Mouse (Mus musculus) MEL (cell line): ENCODE measurements at regions not wholly inside any gene's neighbourhood (a gene's known extent, or its start where the extent isn't known, plus 50 kb on each side); places are given as distances from the start of the nearest gene placed in this dataset.

ENCODE experiments used
- DNase-seq: peaks from one replicate; pipeline ENCODE4 v3.0.0; 2011; ENCODE audit warnings: low read depth, low spot score
- H3K27ac ChIP-seq: 2 replicates; pipeline ENCODE4 v1.5.1; 2012; ENCODE audit warnings: low read depth, mild to moderate bottlenecking, control low read depth, low read length, moderate library complexity; ENCODE audit not compliant: control insufficient read depth
- H3K27me3 ChIP-seq, 2 experiments: fragments of 150-350 bp in 1 of 2; sonication (generic) in 1 of 2; 2 replicates each; pipeline ENCODE4 v1.6.1; 2012; ENCODE audit warnings: low read length in 2 of 2, mild to moderate bottlenecking in 2 of 2, improper control_type of control experiment in 1 of 2, moderate library complexity in 1 of 2; ENCODE audit not compliant: insufficient read depth in 2 of 2, control insufficient read depth in 1 of 2
- H3K36me3 ChIP-seq, 2 experiments: 2 replicates each; pipeline ENCODE4 v1.6.1; 2012 to 2014; ENCODE audit warnings: low read length in 2 of 2, improper control_type of control experiment in 1 of 2, inconsistent platforms in 1 of 2, mild to moderate bottlenecking in 1 of 2; ENCODE audit not compliant: insufficient read depth in 2 of 2, control insufficient read depth in 1 of 2
- H3K4me1 ChIP-seq, 2 experiments: fragments of 150-350 bp in 1 of 2; sonication (generic) in 1 of 2; 2 replicates each; pipeline ENCODE4 v1.6.1; 2012; ENCODE audit warnings: low read length in 2 of 2, improper control_type of control experiment in 1 of 2, mild to moderate bottlenecking in 1 of 2; ENCODE audit not compliant: insufficient read depth in 2 of 2, control insufficient read depth in 1 of 2
- H3K4me3 ChIP-seq, 2 experiments: fragments of 150-350 bp in 1 of 2; sonication (generic) in 1 of 2; 2 replicates each; pipeline ENCODE4 v1.5.1; 2012; ENCODE audit warnings: low read depth in 2 of 2, low read length in 2 of 2, mild to moderate bottlenecking in 2 of 2, moderate library complexity in 2 of 2, control low read depth in 1 of 2, improper control_type of control experiment in 1 of 2; ENCODE audit not compliant: control insufficient read depth in 1 of 2, insufficient read depth in 1 of 2
- H3K79me2 ChIP-seq: 2 replicates; pipeline ENCODE4 v1.6.1; 2012; ENCODE audit warnings: mild to moderate bottlenecking, low read length, moderate library complexity; ENCODE audit not compliant: control insufficient read depth, poor library complexity, insufficient read depth
- H3K9ac ChIP-seq: 2 replicates; pipeline ENCODE4 v1.6.1; 2012; ENCODE audit warnings: low read depth, mild to moderate bottlenecking, control low read depth, low read length, moderate library complexity; ENCODE audit not compliant: control insufficient read depth, poor library complexity, severe bottlenecking
- H3K9me3 ChIP-seq: fragments of 150-350 bp; sonication (generic); replicated peaks from 2 replicates; pipeline ENCODE4 v1.6.1; 2012; ENCODE audit warnings: mild to moderate bottlenecking, low read length, improper control_type of control experiment, moderate library complexity; ENCODE audit not compliant: insufficient read depth
- CHD1 ChIP-seq: IDR thresholded peaks from 2 replicates; pipeline ENCODE4 v1.6.1; 2012; ENCODE audit warnings: low read depth, mild to moderate bottlenecking, inconsistent platforms, low read length, improper control_type of control experiment
- CTCF ChIP-seq, 3 experiments: IDR thresholded peaks in 2 of 3; conservative IDR thresholded peaks in 1 of 3; 2 replicates each; pipeline ENCODE4 v1.5.1; 2011 to 2012; ENCODE audit warnings: low read length in 3 of 3, low read depth in 2 of 3, mild to moderate bottlenecking in 2 of 3, improper control_type of control experiment in 1 of 3, inconsistent platforms in 1 of 3, mixed read lengths in 1 of 3, moderate library complexity in 1 of 3; ENCODE audit not compliant: control insufficient read depth in 1 of 3, insufficient read depth in 1 of 3, poor library complexity in 1 of 3, severe bottlenecking in 1 of 3
- ELF1 ChIP-seq: IDR thresholded peaks from 2 replicates; pipeline ENCODE4 v1.6.1; 2014; ENCODE audit warnings: low read depth, mild to moderate bottlenecking, inconsistent platforms, low read length, improper control_type of control experiment, moderate library complexity
- EP300 ChIP-seq, 2 experiments: IDR thresholded peaks; 2 replicates each; pipeline ENCODE4 v1.6.1; 2011; ENCODE audit warnings: improper control_type of control experiment in 2 of 2, low read length in 2 of 2, low read depth in 1 of 2, mild to moderate bottlenecking in 1 of 2
- GABPA ChIP-seq: IDR thresholded peaks from 2 replicates; pipeline ENCODE4 v1.6.1; 2012; ENCODE audit warnings: low read depth, mild to moderate bottlenecking, inconsistent platforms, low read length, improper control_type of control experiment, moderate library complexity
- KAT2A ChIP-seq: conservative IDR thresholded peaks from 2 replicates; pipeline ENCODE4 v1.6.1; 2012; ENCODE audit warnings: low read depth, low read length, improper control_type of control experiment, inconsistent platforms
- MAFK ChIP-seq: IDR thresholded peaks from 2 replicates; pipeline ENCODE4 v1.6.1; 2011; ENCODE audit warnings: low read depth, mild to moderate bottlenecking, low read length, improper control_type of control experiment, borderline replicate concordance
- MYB ChIP-seq: IDR thresholded peaks from 2 replicates; pipeline ENCODE4 v1.6.1; 2011; ENCODE audit warnings: mild to moderate bottlenecking, low read depth, low read length, improper control_type of control experiment
- MYC ChIP-seq: IDR thresholded peaks from 2 replicates; pipeline ENCODE4 v1.6.1; 2011; ENCODE audit warnings: low read depth, mild to moderate bottlenecking, low read length, improper control_type of control experiment, moderate library complexity
- POLR2A ChIP-seq, 2 experiments: IDR thresholded peaks; 2 replicates each; pipeline ENCODE4 v1.6.1; 2011 to 2012; ENCODE audit warnings: low read length in 2 of 2, mild to moderate bottlenecking in 2 of 2, control low read depth in 1 of 2, improper control_type of control experiment in 1 of 2, low read depth in 1 of 2, moderate library complexity in 1 of 2; ENCODE audit not compliant: control insufficient read depth in 1 of 2, insufficient read depth in 1 of 2, poor library complexity in 1 of 2
- RAD21 ChIP-seq: IDR thresholded peaks from 2 replicates; pipeline ENCODE4 v1.6.1; 2011; ENCODE audit warnings: mild to moderate bottlenecking, low read depth, low read length, improper control_type of control experiment
- SMC3 ChIP-seq: IDR thresholded peaks from 2 replicates; pipeline ENCODE4 v1.6.1; 2011; ENCODE audit warnings: low read depth, low read length, improper control_type of control experiment
- TCF12 ChIP-seq: IDR thresholded peaks from 2 replicates; pipeline ENCODE4 v1.6.1; 2014; ENCODE audit warnings: low read depth, mild to moderate bottlenecking, inconsistent platforms, low read length, improper control_type of control experiment, moderate library complexity
- UBTF ChIP-seq: IDR thresholded peaks from 2 replicates; pipeline ENCODE4 v1.6.1; 2012; ENCODE audit warnings: low read depth, mild to moderate bottlenecking, inconsistent platforms, low read length, improper control_type of control experiment, moderate library complexity, borderline replicate concordance; ENCODE audit not compliant: insufficient read depth
- USF1 ChIP-seq: IDR thresholded peaks from 2 replicates; pipeline ENCODE4 v1.6.1; 2014; ENCODE audit warnings: low read depth, mild to moderate bottlenecking, inconsistent platforms, low read length, improper control_type of control experiment, moderate library complexity
- ZKSCAN1 ChIP-seq: IDR thresholded peaks from 2 replicates; pipeline ENCODE4 v1.6.1; 2012; ENCODE audit warnings: low read depth, mild to moderate bottlenecking, inconsistent platforms, low read length, improper control_type of control experiment, moderate library complexity
- ZNF384 ChIP-seq: IDR thresholded peaks from 2 replicates; pipeline ENCODE4 v1.6.1; 2012; ENCODE audit warnings: low read depth, mild to moderate bottlenecking, inconsistent platforms, low read length, improper control_type of control experiment

- Histone ChIP-seq H3K4me3 (no peak overlapping the region), H3K4me1 (no peaks in the 10 kb centered on the region), H3K9ac (no peak overlapping the region), H3K27ac (no peak overlapping the region), H3K36me3 (no peaks in the 10 kb centered on the region), H3K9me3 (no peaks in the 10 kb centered on the region), H3K27me3 (no peaks in the 10 kb centered on the region), H3K79me2 (no peaks in the 10 kb centered on the region)
- peak; percentile 41 for DNase-seq
- TF ChIP-seq POLR2A (IDR thresholded peaks at IDR 0.05; ENCODE audit: control insufficient read depth in 1 of 2, insufficient read depth in 1 of 2, low read depth in 1 of 2, low read length in 2 of 2, poor library complexity in 1 of 2) (no peak), RAD21 (no peak), CTCF (IDR thresholded peaks at IDR 0.05 in 2 of 3, conservative IDR thresholded peaks at IDR 0.05 in 1 of 3; ENCODE audit: control insufficient read depth in 1 of 3, insufficient read depth in 1 of 3, low read depth in 2 of 3, low read length in 3 of 3, poor library complexity in 1 of 3, severe bottlenecking in 1 of 3) (no peak), UBTF (no peak), CHD1 (no peak), ELF1 (no peak), GABPA (no peak)
Observed at GRCm38 (mm10) chr15:25117980-25118379, 295.6 kb downstream of the Basp1 start.

GRCm38 (mm10) chr15:25102727-25103126, 310.8 kb downstream of the Basp1 start:
- no peaks in the 10 kb centered on the region for H3K4me1 ChIP-seq
- no peak for DNase-seq

GRCm38 (mm10) chr15:25093758-25094157, 319.8 kb downstream of the Basp1 start:
- Histone ChIP-seq H3K4me3 (no peak overlapping the region), H3K9me3 (no peaks in the 10 kb centered on the region), H3K27ac (no peak overlapping the region), H3K36me3 (no peaks in the 10 kb centered on the region), H3K4me1 (no peaks in the 10 kb centered on the region), H3K27me3 (no peaks in the 10 kb centered on the region), H3K9ac (no peak overlapping the region), H3K79me2 (no peaks in the 10 kb centered on the region)
- TF ChIP-seq USF1 (no peak), KAT2A (no peak), RAD21 (no peak), MYB (no peak), CTCF (IDR thresholded peaks at IDR 0.05 in 2 of 3, conservative IDR thresholded peaks at IDR 0.05 in 1 of 3; ENCODE audit: control insufficient read depth in 1 of 3, insufficient read depth in 1 of 3, low read depth in 2 of 3, low read length in 3 of 3, poor library complexity in 1 of 3, severe bottlenecking in 1 of 3) (no peak), ZKSCAN1 (no peak)
- no peak for DNase-seq

More at GRCm38 (mm10) chr15:25102727-25103126, 310.8 kb downstream of the Basp1 start:
- Histone ChIP-seq H3K4me3 (no peak overlapping the region), H3K9me3 (no peaks in the 10 kb centered on the region), H3K27ac (no peak overlapping the region), H3K36me3 (no peaks in the 10 kb centered on the region), H3K9ac (no peak overlapping the region), H3K79me2 (no peaks in the 10 kb centered on the region), H3K27me3 (no peaks in the 10 kb centered on the region)
- TF ChIP-seq SMC3 (no peak), EP300 (IDR thresholded peaks at IDR 0.05; ENCODE audit: low read depth in 1 of 2, low read length in 2 of 2) (no peak), MAFK (no peak), ZNF384 (no peak), POLR2A (IDR thresholded peaks at IDR 0.05; ENCODE audit: control insufficient read depth in 1 of 2, insufficient read depth in 1 of 2, low read depth in 1 of 2, low read length in 2 of 2, poor library complexity in 1 of 2) (no peak), MYC (no peak), TCF12 (no peak), KAT2A (no peak)
